Mouse (Mus musculus) midbrain, embryonic 12.5 days (tissue): Measurements from ENCODE around the gene Exoc1. TPM values are rescaled to one million over a fixed set of nuclear protein-coding genes. Genes with fewer than 3 reads are reported as not detected.
A peak's percentile ranks its signal among the peaks of the same experiment; 100 is the strongest.

Experiments
- ATAC-seq: fragments of 200-750 bp; cut with Nextera tagmentation; 2 replicates; pipeline ENCODE4 v1.8.0; 2017; ENCODE audit warnings: low read depth, moderate TSS enrichment, moderate library complexity; ENCODE audit not compliant: low FRiP score
- H3K27ac ChIP-seq: fragments of 300-500 bp; sonication (generic); replicated peaks from 2 replicates; pipeline ENCODE4 v1.5.1; 2016; ENCODE audit warnings: mild to moderate bottlenecking
- H3K27me3 ChIP-seq: fragments of 300-500 bp; sonication (generic); 2 replicates; pipeline ENCODE4 v1.6.1; 2016; ENCODE audit warnings: mild to moderate bottlenecking
- H3K36me3 ChIP-seq: fragments of 300-500 bp; sonication (generic); 2 replicates; pipeline ENCODE4 v1.6.1; 2016
- H3K4me1 ChIP-seq: fragments of 300-500 bp; sonication (generic); 2 replicates; pipeline ENCODE4 v1.6.1; 2016
- H3K4me2 ChIP-seq: fragments of 300-500 bp; sonication (generic); replicated peaks from 2 replicates; pipeline ENCODE4 v1.6.1; 2016; ENCODE audit warnings: mild to moderate bottlenecking, moderate library complexity
- H3K4me3 ChIP-seq: fragments of 300-500 bp; sonication (generic); 2 replicates; pipeline ENCODE4 v1.5.1; 2016; ENCODE audit warnings: mild to moderate bottlenecking
- H3K9ac ChIP-seq: fragments of 300-500 bp; sonication (generic); replicated peaks from 2 replicates; pipeline ENCODE4 v1.6.1; 2016; ENCODE audit warnings: mild to moderate bottlenecking, moderate library complexity
- H3K9me3 ChIP-seq: fragments of 300-500 bp; sonication (generic); 2 replicates; pipeline ENCODE4 v1.6.1; 2016; ENCODE audit warnings: mild to moderate bottlenecking
- WGBS: fragments of 180-500 bp; shearing (Covaris S2); methylation state at CpG from one replicate; pipeline ENCODE4 v1.1.7; 2016; 5-methylcytosine and 5-hydroxymethylcytosine counted together
- polyA plus RNA-seq: library from polyadenylated mRNA; unstranded; fragments of >200 nt; fragmentation: Nextera tagmentation; extraction: Ambion mirVana; gene quantifications from 2 replicates; pipeline ENCODE4 v1.2.1, GENCODE M21; 2016

The Exoc1 gene
- polyA plus RNA-seq: 57.4 and 57.6 TPM in 2 replicates

- peak within 1 kb of the TSS; percentile 76 for H3K27ac ChIP-seq
- H3K9ac ChIP-seq: peak within 1 kb of the TSS; percentile 82
- H3K4me3 ChIP-seq: peak within 1 kb of the TSS; percentile 97
- peak; percentile 100 for ATAC-seq
- H3K4me1 ChIP-seq: peaks cover 12% of the 10 kb centered on the region
- peak within 1 kb of the TSS; percentile 93 for H3K4me2 ChIP-seq
- no peaks in the 10 kb centered on the region for H3K27me3 ChIP-seq
- H3K36me3 ChIP-seq: peaks cover 11% of the 10 kb centered on the region
- no peaks in the 10 kb centered on the region for H3K9me3 ChIP-seq
- WGBS: 0% methylated on average over 39 of the region's 39 CpGs
Measured at GRCm38 (mm10) chr5:76529040-76529703, at the start of gene Exoc1. TSS of gene Exoc1 (plus strand) at chr5:76529311.

- H3K4me3 ChIP-seq: no peak within 1 kb of the TSS
Measured at GRCm38 (mm10) chr5:76483811-76484210, 45.3 kb upstream of the Exoc1 start, which contains the start of gene Gm7271. TSS of gene Gm7271 (plus strand) at chr5:76484040.

GRCm38 (mm10) chr5:76495126-76495525 is 34.0 kb upstream of the Exoc1 start:
- Histone ChIP-seq H3K9ac (no peak overlapping the region), H3K27ac (no peak overlapping the region), H3K4me1 (no peaks in the 10 kb centered on the region), H3K4me2 (no peak overlapping the region), H3K4me3 (no peak overlapping the region), H3K9me3 (no peaks in the 10 kb centered on the region), H3K36me3 (no peaks in the 10 kb centered on the region), H3K27me3 (no peaks in the 10 kb centered on the region)
- ATAC-seq: no peak
- WGBS: 76% methylated on average over 13 of the region's 13 CpGs

More at GRCm38 (mm10) chr5:76483811-76484210, 45.3 kb upstream of the Exoc1 start, which contains the start of gene Gm7271:
- no peak within 1 kb of the TSS for H3K9ac ChIP-seq
- 44% methylated on average over 5 of the region's 5 CpGs for WGBS
- H3K9me3 ChIP-seq: no peaks in the 10 kb centered on the region
- H3K4me1 ChIP-seq: no peaks in the 10 kb centered on the region
- no peak for ATAC-seq
- no peaks in the 10 kb centered on the region for H3K27me3 ChIP-seq
- no peak within 1 kb of the TSS for H3K4me2 ChIP-seq
- no peaks in the 10 kb centered on the region for H3K36me3 ChIP-seq
- H3K27ac ChIP-seq: no peak within 1 kb of the TSS

- no peak overlapping the region for H3K4me3 ChIP-seq
- no peaks in the 10 kb centered on the region for H3K27me3 ChIP-seq
- no peak for ATAC-seq
- no peak overlapping the region for H3K27ac ChIP-seq
- no peaks in the 10 kb centered on the region for H3K4me1 ChIP-seq
- H3K36me3 ChIP-seq: no peaks in the 10 kb centered on the region
- no peak overlapping the region for H3K9ac ChIP-seq
- H3K9me3 ChIP-seq: no peaks in the 10 kb centered on the region
- H3K4me2 ChIP-seq: no peak overlapping the region
- WGBS: 95% methylated on average over 1 of the region's 1 CpGs
Measured at GRCm38 (mm10) chr5:76522446-76522845, 6.7 kb upstream of the Exoc1 start.

GRCm38 (mm10) chr5:76524623-76525022 is 4.5 kb upstream of the Exoc1 start:
- H3K9ac ChIP-seq: no peak overlapping the region
- no peak overlapping the region for H3K27ac ChIP-seq
- H3K9me3 ChIP-seq: no peaks in the 10 kb centered on the region
- 78% methylated on average over 5 of the region's 5 CpGs for WGBS
- no peak overlapping the region for H3K4me2 ChIP-seq
- no peaks in the 10 kb centered on the region for H3K36me3 ChIP-seq
- H3K4me1 ChIP-seq: no peaks in the 10 kb centered on the region
- no peak for ATAC-seq
- H3K27me3 ChIP-seq: no peaks in the 10 kb centered on the region
- no peak overlapping the region for H3K4me3 ChIP-seq

- Histone ChIP-seq H3K27me3 (no peaks in the 10 kb centered on the region), H3K4me1 (peaks cover 4% of the 10 kb centered on the region), H3K36me3 (no peaks in the 10 kb centered on the region), H3K4me2 (no peak overlapping the region), H3K4me3 (no peak overlapping the region), H3K27ac (no peak overlapping the region), H3K9me3 (no peaks in the 10 kb centered on the region), H3K9ac (no peak overlapping the region)
- WGBS: 67% methylated on average over 4 of the region's 4 CpGs
- ATAC-seq: no peak
Measured at GRCm38 (mm10) chr5:76525066-76525465, 4.0 kb upstream of the Exoc1 start.

- H3K9ac ChIP-seq: no peak overlapping the region
- no peak for ATAC-seq
- no peak overlapping the region for H3K27ac ChIP-seq
- 56% methylated on average over 2 of the region's 2 CpGs for WGBS
- no peaks in the 10 kb centered on the region for H3K9me3 ChIP-seq
- peaks cover 10% of the 10 kb centered on the region for H3K4me1 ChIP-seq
- H3K4me3 ChIP-seq: no peak overlapping the region
- no peak overlapping the region for H3K4me2 ChIP-seq
- H3K36me3 ChIP-seq: no peaks in the 10 kb centered on the region
- H3K27me3 ChIP-seq: no peaks in the 10 kb centered on the region
Measured at GRCm38 (mm10) chr5:76525829-76526228, 3.3 kb upstream of the Exoc1 start.

- no peak; the same call in 1 of the 2 replicates for ATAC-seq
- Histone ChIP-seq H3K27ac (peak overlapping the region; percentile 76), H3K9me3 (no peaks in the 10 kb centered on the region), H3K27me3 (no peaks in the 10 kb centered on the region), H3K9ac (peak overlapping the region; percentile 82), H3K4me2 (peak overlapping the region; percentile 93), H3K4me3 (peak overlapping the region; percentile 97), H3K4me1 (peaks cover 12% of the 10 kb centered on the region), H3K36me3 (peaks cover 11% of the 10 kb centered on the region)
- 11% methylated on average over 9 of the region's 9 CpGs for WGBS
Measured at GRCm38 (mm10) chr5:76529704-76530066, 574 bp downstream of the Exoc1 start.

- H3K27me3 ChIP-seq: no peaks in the 10 kb centered on the region
- ATAC-seq: no peak
- H3K9me3 ChIP-seq: no peaks in the 10 kb centered on the region
- H3K4me2 ChIP-seq: no peak overlapping the region
- peaks cover 12% of the 10 kb centered on the region for H3K4me1 ChIP-seq
- H3K4me3 ChIP-seq: no peak overlapping the region
- H3K9ac ChIP-seq: no peak overlapping the region
- no peak overlapping the region for H3K27ac ChIP-seq
- WGBS: 87% methylated on average over 6 of the region's 6 CpGs
- H3K36me3 ChIP-seq: peaks cover 40% of the 10 kb centered on the region
Measured at GRCm38 (mm10) chr5:76533186-76533585, 4.1 kb downstream of the Exoc1 start.

- ATAC-seq: no peak
- Histone ChIP-seq H3K4me3 (no peak overlapping the region), H3K27ac (no peak overlapping the region), H3K4me1 (no peaks in the 10 kb centered on the region), H3K36me3 (peaks cover 52% of the 10 kb centered on the region), H3K4me2 (no peak overlapping the region), H3K9me3 (no peaks in the 10 kb centered on the region), H3K27me3 (no peaks in the 10 kb centered on the region), H3K9ac (no peak overlapping the region)
- WGBS: 91% methylated on average over 1 of the region's 1 CpGs
Measured at GRCm38 (mm10) chr5:76536231-76536630, 7.1 kb downstream of the Exoc1 start.

- Histone ChIP-seq H3K27me3 (no peaks in the 10 kb centered on the region), H3K4me2 (no peak overlapping the region), H3K9ac (no peak overlapping the region), H3K4me1 (no peaks in the 10 kb centered on the region), H3K9me3 (no peaks in the 10 kb centered on the region), H3K27ac (no peak overlapping the region), H3K4me3 (no peak overlapping the region), H3K36me3 (peaks cover 60% of the 10 kb centered on the region)
- WGBS: 95% methylated on average over 10 of the region's 10 CpGs
- no peak for ATAC-seq
Measured at GRCm38 (mm10) chr5:76537578-76537977, 8.5 kb downstream of the Exoc1 start.

GRCm38 (mm10) chr5:76540181-76540580 is 11.1 kb downstream of the Exoc1 start:
- Histone ChIP-seq H3K4me2 (no peak overlapping the region), H3K9me3 (no peaks in the 10 kb centered on the region), H3K9ac (no peak overlapping the region), H3K4me1 (no peaks in the 10 kb centered on the region), H3K27ac (no peak overlapping the region), H3K4me3 (no peak overlapping the region), H3K27me3 (no peaks in the 10 kb centered on the region), H3K36me3 (peaks cover 70% of the 10 kb centered on the region)
- WGBS: 64% methylated on average over 8 of the region's 8 CpGs
- no peak for ATAC-seq

GRCm38 (mm10) chr5:76540842-76541241 is 11.7 kb downstream of the Exoc1 start:
- Histone ChIP-seq H3K4me1 (no peaks in the 10 kb centered on the region), H3K4me3 (no peak overlapping the region), H3K27me3 (no peaks in the 10 kb centered on the region), H3K9ac (no peak overlapping the region), H3K27ac (no peak overlapping the region), H3K36me3 (peaks cover 69% of the 10 kb centered on the region), H3K9me3 (no peaks in the 10 kb centered on the region), H3K4me2 (no peak overlapping the region)
- no peak for ATAC-seq
